ENCODE assay signal across 26 mouse cellular contexts in the genomic region with DNA sequence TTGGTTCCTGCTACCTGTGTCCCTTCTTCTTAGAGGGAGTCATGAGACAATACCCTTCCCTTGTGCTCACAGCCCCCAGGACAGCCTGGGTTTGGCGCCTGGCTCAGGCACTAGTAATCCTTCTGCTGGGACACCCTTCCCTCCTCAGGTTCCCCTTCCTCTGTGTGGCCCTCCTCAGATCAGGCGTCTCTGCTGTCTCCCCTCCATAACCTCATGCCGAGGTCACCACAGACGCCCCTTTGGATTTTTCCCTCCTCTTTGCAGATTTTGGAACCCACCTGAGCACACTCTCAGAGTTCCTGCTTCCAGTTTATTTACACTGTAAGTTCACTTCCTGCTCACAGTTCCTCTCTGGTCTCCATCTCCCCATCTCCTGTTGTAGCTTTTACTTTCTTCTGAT.
DNase-seq lines count a peak whose midpoint lies in the region; ATAC-seq and TF ChIP-seq lines count a peak whose summit lies in the region.
"Had no signal": no experiment of that assay in that cellular context is flagged by ENCODE, and none has a peak within 500 bp of the region (broad histone marks: within the 10 kb centered on the region; RNA-seq: fewer than 3 reads in every experiment).

No protein-coding gene starts in this region.

- TF ChIP-seq RAD21 in CH12.LX (IDR thresholded peaks at IDR 0.05; ENCODE audit: low read depth, low read length), result no peak

- H3K79me2 ChIP-seq in CH12.LX (replicated peaks; ENCODE audit: control insufficient read depth, extremely low read depth, insufficient read depth, poor library complexity, severe bottlenecking), result no peaks in the 10 kb centered on the region

- no peaks in the 10 kb centered on the region for H3K36me3 ChIP-seq in lung, postnatal 0 days (ENCODE audit: insufficient read depth, low read length)
- no peaks in the 10 kb centered on the region for H3K36me3 ChIP-seq in CH12.LX (replicated peaks in 1 of 2; ENCODE audit: control insufficient read depth in 1 of 2, insufficient read depth in 1 of 2, low read length in 1 of 2)
- H3K36me3 ChIP-seq: embryonic facial prominence, embryonic 13.5 days; embryonic facial prominence, embryonic 15.5 days; forebrain, embryonic 10.5 days; forebrain, embryonic 12.5 days had no signal

- H3K27me3 ChIP-seq in lung, postnatal 0 days (replicated peaks; ENCODE audit: insufficient read depth, low read length), result no peaks in the 10 kb centered on the region
- no peaks in the 10 kb centered on the region for H3K27me3 ChIP-seq in CH12.LX (replicated peaks)
- H3K27me3 ChIP-seq: embryonic facial prominence, embryonic 13.5 days; embryonic facial prominence, embryonic 15.5 days; forebrain, embryonic 12.5 days; Patski had no signal

- no peak for TF ChIP-seq POLR2A in CH12.LX (IDR thresholded peaks at IDR 0.05; ENCODE audit: low read depth, low read length)
- TF ChIP-seq POLR2A in bone marrow, adult 2 months (IDR thresholded peaks at IDR 0.05; ENCODE audit: borderline replicate concordance, control insufficient read depth, low read depth, low read length), result no peak

- DNase-seq in lung, postnatal 0 days (ENCODE audit: low spot score), result no peak
- no peak for DNase-seq in lung, postnatal 36 days
- no peak for DNase-seq in CH12.LX (ENCODE audit: extremely low read depth)
- no peak for DNase-seq in testis, postnatal 10 days (ENCODE audit: low spot score)
- DNase-seq in layer of hippocampus, adult 9-11 months, result no peak
- no peak for DNase-seq in right cerebral cortex, postnatal 36 days (ENCODE audit: low spot score in 2 of 2)
- DNase-seq: adrenal gland, adult 8-10 months; adrenal gland, postnatal 14 days; adrenal gland, postnatal 36 days; cerebellum, adult 11 months; cerebellum, adult 18-20 months; cerebellum, adult 8-10 months; cerebellum, adult 9-11 months; cerebellum, postnatal 14 days; cerebellum, postnatal 36 days; embryo, embryonic 11 days had no signal

- in situ Hi-C loops in CH12.LX (cut with MboI; ENCODE audit: low pct_ligation_motif_present, low pct_unique_long_range_greater_than_20kb, low sequenced_read_pairs), result no loop called here

- no peaks in the 10 kb centered on the region for H3K9me3 ChIP-seq in lung, postnatal 0 days (ENCODE audit: low read length)
- H3K9me3 ChIP-seq in CH12.LX (replicated peaks; ENCODE audit: low read length), result peaks cover 20% of the 10 kb centered on the region
- H3K9me3 ChIP-seq: embryonic facial prominence, embryonic 13.5 days; embryonic facial prominence, embryonic 15.5 days; forebrain, embryonic 10.5 days; forebrain, embryonic 12.5 days had no signal

- H3K4me3 ChIP-seq in lung, postnatal 0 days (ENCODE audit: low read depth, low read length), result no peak overlapping the region
- no peak overlapping the region for H3K4me3 ChIP-seq in CH12.LX (replicated peaks in 1 of 3; ENCODE audit: low read depth in 2 of 3, low read length in 2 of 3, poor library complexity in 1 of 3)
- no peak overlapping the region for H3K4me3 ChIP-seq in bone marrow, adult 2 months (replicated peaks; ENCODE audit: control insufficient read depth, low read depth, low read length)
- H3K4me3 ChIP-seq: embryonic facial prominence, embryonic 13.5 days; embryonic facial prominence, embryonic 15.5 days; erythroblast, embryonic 14.5 days; forebrain, embryonic 10.5 days; forebrain, embryonic 12.5 days had no signal

- H3K4me1 ChIP-seq in lung, postnatal 0 days (ENCODE audit: insufficient read depth, low read depth, low read length), result no peaks in the 10 kb centered on the region
- peaks cover 23 to 47% of the 10 kb centered on the region in 2 experiments for H3K4me1 ChIP-seq in CH12.LX (ENCODE audit: control insufficient read depth in 1 of 2, insufficient read depth in 2 of 2)
- H3K4me1 ChIP-seq in bone marrow, adult 2 months (ENCODE audit: control insufficient read depth, insufficient read depth, low read length), result peaks cover 11% of the 10 kb centered on the region
- H3K4me1 ChIP-seq: forebrain, embryonic 12.5 days had no signal

- 0 out of 2 replicates have a peak, but pooled peaks have one; percentile 3 for ATAC-seq in lung, postnatal 0 days
- 0 out of 2 replicates have a peak, but pooled peaks have one; percentile 15 for ATAC-seq in megakaryocyte, adult 5-6 weeks (ENCODE audit: poor library complexity, severe bottlenecking)
- ATAC-seq: forebrain, embryonic 14.5 days; forebrain, embryonic 16.5 days; Patski had no signal

- H3K9ac ChIP-seq in lung, postnatal 0 days (replicated peaks; ENCODE audit: low read depth), result no peak overlapping the region
- H3K9ac ChIP-seq in CH12.LX (ENCODE audit: insufficient read depth, low read depth), result no peak overlapping the region
- H3K9ac ChIP-seq: embryonic facial prominence, embryonic 13.5 days; embryonic facial prominence, embryonic 15.5 days; forebrain, embryonic 12.5 days had no signal

- no peak for TF ChIP-seq EP300 in lung, postnatal 0 days (IDR thresholded peaks at IDR 0.05)
- TF ChIP-seq EP300 in CH12.LX (IDR thresholded peaks at IDR 0.05; ENCODE audit: low read length), result no peak

- no peak overlapping the region for H3K27ac ChIP-seq in lung, postnatal 0 days (ENCODE audit: low read length)
- H3K27ac ChIP-seq in CH12.LX (ENCODE audit: insufficient read depth, low read depth), result peak overlapping the region; percentile 99
- peak overlapping the region; percentile 52 for H3K27ac ChIP-seq in bone marrow, adult 2 months (ENCODE audit: control insufficient read depth, insufficient read depth, low read depth, low read length, poor library complexity)
- H3K27ac ChIP-seq: embryonic facial prominence, embryonic 13.5 days; embryonic facial prominence, embryonic 15.5 days; forebrain, embryonic 10.5 days; forebrain, embryonic 12.5 days had no signal

- H3K4me2 ChIP-seq in lung, postnatal 0 days (replicated peaks; ENCODE audit: low read depth, low read length), result no peak overlapping the region
- H3K4me2 ChIP-seq in CH12.LX (ENCODE audit: insufficient read depth, low read depth, poor library complexity, severe bottlenecking), result no peak overlapping the region
- H3K4me2 ChIP-seq: embryonic facial prominence, embryonic 13.5 days; embryonic facial prominence, embryonic 15.5 days; forebrain, embryonic 12.5 days had no signal

- no peak for TF ChIP-seq CTCF in lung, postnatal 0 days (IDR thresholded peaks at IDR 0.05)
- no peak for TF ChIP-seq CTCF in CH12.LX (conservative IDR thresholded peaks at IDR 0.05 in 1 of 2, IDR thresholded peaks at IDR 0.05 in 1 of 2; ENCODE audit: low read depth in 2 of 2, low read length in 2 of 2)
- TF ChIP-seq CTCF in bone marrow, adult 2 months (IDR thresholded peaks at IDR 0.05; ENCODE audit: control insufficient read depth, insufficient read depth, low read length), result no peak

- dilution Hi-C loops in CH12.LX (cut with MboI; ENCODE audit: extremely low pct_ligation_motif_present, extremely low pct_unique_long_range_greater_than_20kb, low sequenced_read_pairs), result no loop called here

- 27% methylated on average over 4 of the region's 4 CpGs for WGBS in lung, postnatal 0 days
- WGBS in bone marrow, adult 2 months, result 15% methylated on average over 4 of the region's 4 CpGs

TF ChIP-seq in CH12.LX, 34 proteins besides CTCF, POLR2A, EP300 and RAD21:
- TF ChIP-seq MAX (IDR thresholded peaks at IDR 0.05; ENCODE audit: low read length) (0 out of 2 replicates have a peak, but pooled peaks have one; percentile 25), MAFK (IDR thresholded peaks at IDR 0.05; ENCODE audit: insufficient replicate concordance, low read length) (no peak), MYC (IDR thresholded peaks at IDR 0.05; ENCODE audit: low read depth, low read length) (no peak), MAZ (IDR thresholded peaks at IDR 0.05; ENCODE audit: low read depth, low read length) (no peak)
